Mouse (Mus musculus) C2C12 (cell line): Measurements from ENCODE around the gene Tfap2b.

Source experiments
- CEBPB ChIP-seq: IDR thresholded peaks from one replicate; pipeline ENCODE4 v1.6.1; 2011; ENCODE audit warnings: low read depth, mild to moderate bottlenecking, control low read depth, moderate library complexity
- CTCF ChIP-seq: IDR thresholded peaks from one replicate; pipeline ENCODE4 v1.5.1; 2011; ENCODE audit not compliant: control insufficient read depth, insufficient read depth, insufficient read length
- FOSL1 ChIP-seq: IDR thresholded peaks from one replicate; pipeline ENCODE4 v1.8.0; 2011; ENCODE audit warnings: mild to moderate bottlenecking, low read length; ENCODE audit not compliant: poor library complexity, insufficient read depth, severe bottlenecking
- MAX ChIP-seq: IDR thresholded peaks from one replicate; pipeline ENCODE4 v1.6.1; 2011; ENCODE audit warnings: mild to moderate bottlenecking, control low read depth
- MYOD1 ChIP-seq: IDR thresholded peaks from one replicate; pipeline ENCODE4 v1.6.1; 2011; ENCODE audit warnings: low read depth; ENCODE audit not compliant: control insufficient read depth, insufficient read length
- MYOG ChIP-seq: IDR thresholded peaks from one replicate; pipeline ENCODE4 v1.6.1; 2011; ENCODE audit not compliant: control insufficient read depth, insufficient read length; ENCODE audit errors: extremely low read depth
- USF1 ChIP-seq: IDR thresholded peaks from one replicate; pipeline ENCODE4 v1.6.1; 2011; ENCODE audit warnings: low read depth, mild to moderate bottlenecking, control low read depth, moderate library complexity

GRCm38 (mm10) chr1:19208641-19209358 is at the start of gene Tfap2b:
- TF ChIP-seq CTCF = no peak
- no peak for TF ChIP-seq MYOD1
- no peak for TF ChIP-seq USF1
- no peak for TF ChIP-seq MAX
- no peak for TF ChIP-seq CEBPB
- no peak for TF ChIP-seq MYOG
- TF ChIP-seq FOSL1 = no peak
